Mouse (Mus musculus): ENCODE data around the gene Ube2q2.
"Not testable (repeated sequence)": the region's sequence is repeated elsewhere in the genome, so short reads cannot be mapped to it uniquely, and the experiment has no call there.

Ube2q2 gene

GRCm38 (mm10) chr9:55148854-55149498, at the start of gene Ube2q2:
Gene Ube2q2 (plus strand): TSS chr9:55148854.
- in situ Hi-C loops (cut with MseI, MboI) = no loop called here

DNA sequence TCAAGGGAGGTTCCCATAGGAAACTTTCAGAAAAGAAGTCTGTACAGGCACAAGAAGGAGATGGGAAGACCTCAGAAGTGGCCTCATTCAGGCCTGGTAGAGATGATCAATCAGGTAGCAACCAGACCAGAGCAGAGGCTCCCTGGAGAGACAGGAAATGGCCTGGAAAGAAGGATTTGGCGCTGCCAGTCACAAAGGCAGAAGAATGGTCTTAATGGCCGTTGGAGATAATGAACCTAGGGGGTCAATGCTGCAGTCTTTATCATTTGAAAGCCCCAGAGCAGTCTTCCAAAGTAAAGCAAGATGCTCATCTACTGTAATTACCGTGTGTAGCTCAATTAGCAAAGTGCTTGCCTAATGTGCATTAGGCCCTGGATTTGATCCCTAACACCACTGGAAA, 47.5 kb upstream of the Ube2q2 start:
- in situ Hi-C loops (cut with MseI, MboI) = loop anchor here (5.0 to 10.0 kb wide), 2 partner anchors 54 to 76 kb away; partner anchors contain the start of genes Chrna3 (in 1 of the 2) and Chrnb4 (in 1 of the 2)

DNA sequence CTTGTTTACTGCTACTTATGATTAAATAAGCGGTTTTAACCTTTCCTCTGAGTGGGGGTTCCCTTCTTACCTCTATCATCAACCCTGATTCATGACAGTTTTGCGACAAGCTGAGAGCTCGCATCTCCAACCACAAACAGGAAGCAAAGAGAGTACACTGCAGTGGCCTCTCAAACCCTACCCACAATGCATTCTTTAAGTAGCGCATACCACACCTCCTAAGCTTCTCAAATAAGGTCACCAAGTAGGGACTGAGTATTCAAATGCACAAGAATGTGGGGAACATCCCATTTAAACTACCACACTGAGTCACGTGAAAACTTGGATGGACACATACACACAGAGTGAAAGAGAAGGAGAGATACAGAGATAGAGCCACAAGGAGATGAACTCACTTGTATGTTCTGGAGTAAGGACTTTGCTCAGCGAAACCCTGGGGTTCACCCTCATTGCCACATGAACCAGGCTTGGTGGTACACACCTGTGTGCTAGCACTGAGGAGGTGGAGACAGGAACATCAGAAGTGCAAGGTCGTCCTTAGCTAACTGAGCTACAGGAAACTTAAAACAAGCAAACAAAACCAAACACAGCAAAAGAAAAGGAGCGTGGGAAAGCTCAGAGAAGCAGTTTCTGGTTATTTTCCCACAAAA, 46.3 kb upstream of the Ube2q2 start:
- in situ Hi-C loops (cut with MseI, MboI) = loop anchor here (5.0 to 10.0 kb wide), 2 partner anchors 55 to 78 kb away; partner anchors contain the start of genes Chrna3 (in 1 of the 2) and Chrnb4 (in 1 of the 2)

DNA sequence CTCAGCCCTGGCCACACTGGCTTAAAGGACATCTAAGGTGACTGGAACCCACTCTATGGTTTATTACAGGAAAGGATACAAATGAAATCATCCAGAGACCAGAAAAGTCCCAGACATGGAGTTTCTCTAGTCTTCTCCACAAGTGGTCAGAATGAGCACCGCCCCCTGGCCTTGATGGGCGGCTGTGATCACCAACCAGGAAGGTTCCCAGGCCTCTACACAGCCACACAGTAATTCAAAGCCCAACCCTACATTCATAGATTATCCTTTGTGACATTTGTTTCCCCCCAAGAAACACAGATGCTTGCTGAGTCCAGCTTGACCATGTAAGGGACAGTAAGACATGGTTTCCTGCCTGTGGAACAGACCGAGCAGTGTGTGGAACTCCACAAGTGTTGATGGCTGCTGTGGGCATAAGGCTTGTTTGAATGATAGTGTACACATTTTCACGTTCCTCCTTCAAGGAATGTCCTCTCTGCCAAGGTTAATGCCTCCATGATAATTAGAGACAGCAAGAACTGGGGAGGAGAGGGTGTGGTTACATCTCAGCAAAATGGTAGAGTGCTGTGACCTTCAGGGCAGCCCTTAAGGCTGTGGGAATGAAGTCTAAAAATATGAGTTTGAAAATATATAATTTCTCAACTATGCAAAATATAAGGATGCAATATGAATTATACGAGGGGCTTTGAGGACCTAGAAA, 45.6 kb upstream of the Ube2q2 start:
- in situ Hi-C loops (cut with MseI, MboI) = loop anchor here (5.0 to 10.0 kb wide), 2 partner anchors 56 to 78 kb away; partner anchors contain the start of genes Chrna3 (in 1 of the 2) and Chrnb4 (in 1 of the 2)

GRCm38 (mm10) chr9:55110059-55110834, 38.4 kb upstream of the Ube2q2 start:
- in situ Hi-C loops (cut with MseI, MboI) = no loop called here

- in situ Hi-C loops (cut with MseI, MboI) = not testable (repeated sequence)
Measured at GRCm38 (mm10) chr9:55110835-55111217, 37.8 kb upstream of the Ube2q2 start.

GRCm38 (mm10) chr9:55114752-55115151, 33.9 kb upstream of the Ube2q2 start:
- in situ Hi-C loops (cut with MseI, MboI) = no loop called here

- in situ Hi-C loops (cut with MseI, MboI) = no loop called here
Measured at GRCm38 (mm10) chr9:55117293-55118055, 31.2 kb upstream of the Ube2q2 start.

DNA sequence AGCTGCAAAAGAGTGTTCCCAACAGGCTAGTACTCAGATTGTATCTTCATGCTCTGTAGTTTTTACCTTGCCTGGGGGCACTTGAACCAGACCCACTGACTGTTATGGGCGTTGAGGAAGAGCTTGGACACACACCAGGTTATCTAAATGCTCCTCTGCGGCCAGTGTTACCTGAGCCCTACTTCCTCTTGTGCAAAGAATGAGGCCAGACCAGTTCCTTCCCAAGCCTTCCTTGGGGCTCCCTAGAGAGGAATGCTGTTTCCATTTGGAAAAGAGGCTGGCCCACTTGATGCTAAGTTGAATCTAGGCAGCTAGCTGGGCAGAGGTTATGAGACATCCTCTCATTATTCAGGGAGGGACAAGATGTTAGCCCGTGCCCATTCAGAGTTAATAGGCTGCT, 26.1 kb upstream of the Ube2q2 start:
- in situ Hi-C loops (cut with MseI, MboI) = no loop called here

DNA sequence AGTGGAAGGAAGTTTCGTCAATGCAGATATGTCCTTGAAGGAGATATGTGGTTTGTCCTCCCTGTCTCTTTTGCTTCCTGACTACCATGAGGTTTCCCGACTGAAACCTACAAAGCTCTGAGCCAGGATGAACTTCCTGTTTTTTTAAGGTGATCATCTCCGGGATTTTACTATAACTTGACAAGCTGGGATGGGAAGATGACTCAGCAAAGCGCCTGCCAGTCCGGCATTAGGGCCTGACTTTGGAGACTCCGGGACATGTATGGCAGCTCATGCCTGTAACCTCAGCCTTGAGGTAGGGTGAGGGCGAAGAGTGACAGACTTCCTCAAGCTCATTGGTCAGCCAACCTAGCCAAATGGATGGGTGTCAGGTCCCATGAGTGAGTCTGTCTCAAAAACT, 22.9 kb upstream of the Ube2q2 start:
- in situ Hi-C loops (cut with MseI, MboI) = no loop called here

- in situ Hi-C loops (cut with MseI, MboI) = no loop called here
Measured at GRCm38 (mm10) chr9:55126295-55126694, 22.4 kb upstream of the Ube2q2 start.

- in situ Hi-C loops (cut with MseI, MboI) = no loop called here
Measured at GRCm38 (mm10) chr9:55131851-55132250, 16.8 kb upstream of the Ube2q2 start.

GRCm38 (mm10) chr9:55136576-55136975, 12.1 kb upstream of the Ube2q2 start:
- in situ Hi-C loops (cut with MseI, MboI) = no loop called here

- in situ Hi-C loops (cut with MseI, MboI) = no loop called here
Measured at GRCm38 (mm10) chr9:55137112-55137511, 11.5 kb upstream of the Ube2q2 start.

DNA sequence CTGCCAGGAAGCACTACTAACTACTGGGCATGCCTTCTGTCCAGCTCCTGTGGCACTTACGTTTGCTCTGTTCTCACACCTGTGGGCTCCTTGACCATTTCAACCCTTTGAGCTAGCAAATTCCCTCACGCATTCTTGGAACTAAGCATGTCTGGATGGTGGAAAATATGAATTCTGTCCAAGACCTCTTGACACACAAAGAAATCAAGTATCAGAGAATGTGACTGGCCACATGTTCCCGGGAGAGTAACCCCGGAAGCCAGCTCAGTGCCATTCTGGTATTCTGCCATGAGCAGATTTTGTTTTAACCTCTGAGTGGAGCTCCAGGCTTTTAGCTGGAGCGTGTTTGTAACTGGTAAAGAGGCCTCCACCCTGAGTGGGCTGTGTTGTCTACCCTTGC, 8.7 kb upstream of the Ube2q2 start:
- in situ Hi-C loops (cut with MseI, MboI) = no loop called here

DNA sequence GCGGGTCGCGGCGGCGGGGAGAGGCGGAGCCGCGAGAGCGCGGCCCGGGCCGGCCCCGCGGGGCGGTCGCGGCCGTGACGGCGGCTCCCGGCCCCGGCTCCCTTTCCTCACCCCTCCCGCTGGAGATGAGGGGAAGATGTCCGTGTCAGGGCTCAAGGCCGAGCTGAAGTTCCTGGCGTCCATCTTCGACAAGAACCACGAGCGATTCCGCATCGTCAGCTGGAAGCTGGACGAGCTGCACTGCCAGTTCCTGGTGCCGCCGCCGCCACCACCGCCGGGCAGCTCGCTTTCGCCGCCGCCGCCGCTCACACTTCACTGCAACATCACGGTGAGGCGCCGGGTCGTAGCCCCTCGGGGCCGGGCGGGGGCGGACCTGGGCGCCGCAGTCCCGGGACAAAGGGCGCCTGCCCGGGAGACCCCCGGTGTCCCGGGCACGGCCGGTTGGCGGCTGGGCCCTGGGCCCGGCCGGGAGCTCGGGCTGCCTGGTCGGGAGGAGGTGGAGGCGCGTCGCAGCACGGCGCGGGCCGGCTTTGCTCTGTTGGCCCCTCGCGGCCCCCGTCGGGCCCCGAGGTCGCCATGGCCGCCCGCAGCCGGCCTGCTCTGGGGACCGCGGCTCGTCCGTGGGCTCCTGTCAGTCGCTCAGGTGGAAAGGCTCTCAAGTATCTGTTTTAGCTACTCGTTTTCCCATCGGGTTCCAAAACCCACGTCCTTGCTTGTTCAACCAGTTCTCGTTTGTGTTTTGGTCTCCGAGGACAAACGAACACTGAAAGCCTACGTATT, 1.0 kb downstream of the Ube2q2 start:
- in situ Hi-C loops (cut with MseI, MboI) = no loop called here

DNA sequence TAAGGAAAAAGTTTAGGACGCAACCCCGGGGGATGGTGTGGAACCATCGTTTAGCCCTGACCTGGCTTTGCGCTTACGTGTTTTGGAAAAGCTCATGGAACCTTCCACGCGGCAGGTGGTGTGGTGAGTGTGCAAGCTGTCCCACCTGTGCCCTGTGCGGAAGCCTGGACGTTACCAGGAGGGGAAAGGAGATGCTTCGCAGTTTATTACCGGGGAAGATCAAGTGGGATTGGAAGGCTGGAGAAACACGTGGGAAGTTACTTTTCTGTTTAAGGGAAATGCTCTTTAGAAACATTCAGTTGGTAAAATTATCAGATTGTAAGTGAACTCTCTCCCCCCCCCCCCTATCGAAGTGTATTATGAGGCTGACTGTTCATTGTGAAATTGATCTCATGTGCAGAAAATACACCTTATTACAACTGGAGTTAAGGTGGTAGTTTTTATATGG, 1.6 kb downstream of the Ube2q2 start:
- in situ Hi-C loops (cut with MseI, MboI) = no loop called here

GRCm38 (mm10) chr9:55151096-55151495, 2.4 kb downstream of the Ube2q2 start:
- in situ Hi-C loops (cut with MseI, MboI) = no loop called here

DNA sequence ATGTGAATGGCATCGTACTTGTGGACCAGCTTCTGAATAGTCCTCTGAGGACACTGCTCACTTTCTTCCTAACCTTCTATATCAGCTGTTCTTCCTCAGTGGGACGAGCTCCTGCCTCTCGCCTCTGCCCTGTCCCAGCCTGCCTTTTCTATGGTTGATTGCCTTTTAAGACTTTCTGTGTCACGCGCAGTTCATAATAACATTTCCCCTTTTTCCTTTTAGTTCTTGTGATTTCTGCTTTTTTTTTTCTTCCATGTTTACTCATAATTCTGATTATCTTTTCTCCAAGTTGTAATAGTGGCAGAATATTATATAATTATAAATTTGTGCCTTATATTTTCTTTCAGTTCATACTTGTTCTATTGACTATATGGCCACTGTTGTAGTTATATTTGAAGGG, 4.3 kb downstream of the Ube2q2 start:
- in situ Hi-C loops (cut with MseI, MboI) = no loop called here

Data from mouse trophoblast stem cell (cell line).